Mouse (Mus musculus) embryonic fibroblast, embryonic 13.5 days (primary cell): ENCODE measurements around the gene Zscan5b.

ENCODE experiments used
- CTCF ChIP-seq: IDR thresholded peaks from 2 replicates; pipeline ENCODE4 v1.5.1; 2011; ENCODE audit warnings: mild to moderate bottlenecking, control low read depth, low read length, moderate library complexity, borderline replicate concordance; ENCODE audit not compliant: insufficient read depth
- POLR2A ChIP-seq: IDR thresholded peaks from 2 replicates; pipeline ENCODE4 v1.6.1; 2011; ENCODE audit warnings: low read depth, mild to moderate bottlenecking, control low read depth, low read length, moderate library complexity

DNA sequence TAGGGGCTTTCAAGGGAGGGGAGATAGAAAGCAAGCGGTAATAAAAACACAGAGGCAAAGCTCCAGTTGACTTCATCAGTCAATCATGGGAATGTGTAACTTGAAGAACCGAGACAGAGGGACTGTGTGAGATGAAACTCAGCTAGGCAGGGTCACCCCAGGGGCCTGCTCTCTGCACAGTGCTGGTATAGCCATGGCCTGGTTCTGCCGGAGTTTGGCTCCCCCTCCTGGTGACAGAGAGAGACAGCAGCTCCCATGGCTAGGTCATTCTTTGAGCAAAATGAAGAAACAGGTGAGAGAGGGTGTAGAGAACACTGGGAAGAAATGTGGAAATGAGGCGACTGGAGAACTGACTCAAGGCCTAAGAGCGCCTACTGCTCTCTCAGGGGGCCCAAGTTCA is 27.9 kb upstream of the Zscan5b start:
- TF ChIP-seq CTCF (peak; percentile 87), POLR2A (no peak)
